Mouse (Mus musculus): ENCODE measurements at regions not wholly inside any gene's neighbourhood (a gene's known extent, or its start where the extent isn't known, plus 50 kb on each side); places are given as distances from the start of the nearest gene placed in this dataset.

GRCm38 (mm10) chr4:68623125-68624024, 330.8 kb downstream of the Brinp1 start:
- TF ChIP-seq CTCF (IDR thresholded peaks at IDR 0.05; ENCODE audit: insufficient read depth, low read depth, low read length) (no peak), POLR2A (IDR thresholded peaks at IDR 0.05; ENCODE audit: insufficient read depth, low read depth, low read length) (no peak)
